Mouse (Mus musculus) kidney, postnatal 0 days (tissue): ENCODE data around the gene Prox1. TPM values are rescaled to one million over a fixed set of nuclear protein-coding genes. Genes with fewer than 3 reads are reported as not detected.

Experiments used
- ATAC-seq: fragments of 200-750 bp; cut with Nextera tagmentation; replicated peaks from 2 replicates; pipeline ENCODE4 v1.8.0; 2017; ENCODE audit warnings: low read depth, moderate number of reproducible peaks, moderate TSS enrichment, moderate library complexity; ENCODE audit not compliant: low FRiP score
- DNase-seq: peaks from one replicate; pipeline ENCODE4 v3.0.0-alpha.2; 2016; ENCODE audit warnings: low spot score
- H3K27ac ChIP-seq: fragments of 300-500 bp; sonication (generic); 2 replicates; pipeline ENCODE4 v1.5.1; 2014; ENCODE audit warnings: mild to moderate bottlenecking
- H3K27me3 ChIP-seq: fragments of 300-500 bp; sonication (generic); 2 replicates; pipeline ENCODE4 v1.6.1; 2014; ENCODE audit warnings: low read length, mixed read lengths; ENCODE audit not compliant: insufficient read depth
- H3K36me3 ChIP-seq: fragments of 300-500 bp; sonication (generic); 2 replicates; pipeline ENCODE4 v1.6.1; 2014; ENCODE audit warnings: low read length, mixed read lengths; ENCODE audit not compliant: insufficient read depth
- H3K4me1 ChIP-seq: fragments of 300-500 bp; sonication (generic); replicated peaks from 2 replicates; pipeline ENCODE4 v1.6.1; 2014; ENCODE audit warnings: antibody characterized with exemption, low read length, mixed read lengths; ENCODE audit not compliant: insufficient read depth
- H3K4me2 ChIP-seq: fragments of 300-500 bp; sonication (generic); 2 replicates; pipeline ENCODE4 v1.6.1; 2014; ENCODE audit warnings: mild to moderate bottlenecking, low read length, moderate library complexity, mixed read lengths
- H3K4me3 ChIP-seq: fragments of 300-500 bp; sonication (generic); replicated peaks from 2 replicates; pipeline ENCODE4 v1.5.1; 2014; ENCODE audit warnings: low read depth, low read length
- H3K9ac ChIP-seq: fragments of 300-500 bp; sonication (generic); 2 replicates; pipeline ENCODE4 v1.6.1; 2014; ENCODE audit warnings: low read depth, low read length
- H3K9me3 ChIP-seq: fragments of 300-500 bp; sonication (generic); replicated peaks from 2 replicates; pipeline ENCODE4 v1.6.1; 2016; ENCODE audit warnings: low read length, inconsistent platforms, mixed read lengths
- CTCF ChIP-seq: IDR thresholded peaks from 2 replicates; pipeline ENCODE4 v1.5.1; 2016; ENCODE audit warnings: antibody characterized with exemption, low read depth, mild to moderate bottlenecking, moderate library complexity
- WGBS: fragments of 180-500 bp; shearing (Covaris S2); extraction: QIAGEN DNeasy Blood & Tissue Kit; methylation state at CpG from one replicate; pipeline ENCODE4 v1.1.7; 2014; 5-methylcytosine and 5-hydroxymethylcytosine counted together
- polyA plus RNA-seq: library from polyadenylated mRNA; unstranded; fragments of >200 nt; fragmentation: Nextera tagmentation; extraction: Ambion mirVana; gene quantifications from 2 replicates; pipeline ENCODE4 v1.2.1, GENCODE M21; 2015

Prox1 gene
- polyA plus RNA-seq, 1 experiment from 2014 or later, result 1.3 TPM

DNA sequence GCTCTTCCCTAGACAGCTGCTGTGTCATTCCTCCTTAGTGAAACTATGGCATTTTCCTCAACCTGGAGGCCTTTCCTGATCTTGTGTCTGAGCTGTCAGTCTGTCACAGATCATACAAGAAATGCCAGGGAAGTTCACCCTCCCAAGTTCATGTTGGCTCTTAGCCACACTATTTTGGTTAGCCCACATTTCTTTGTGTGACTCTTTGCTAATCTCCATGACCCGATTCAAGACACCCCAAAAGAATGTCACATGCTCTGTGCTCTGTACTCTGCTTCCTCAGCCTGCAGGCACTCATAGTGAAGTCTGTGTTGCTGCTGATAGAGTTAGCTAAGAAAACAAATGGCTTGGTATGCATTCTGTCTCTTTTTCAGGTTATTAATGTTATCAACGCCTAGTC, 18.6 kb upstream of the Prox1 start:
- H3K4me2 ChIP-seq, result no peak overlapping the region
- no peak for ATAC-seq
- no peaks in the 10 kb centered on the region for H3K9me3 ChIP-seq
- H3K27ac ChIP-seq, result no peak overlapping the region
- H3K27me3 ChIP-seq, result no peaks in the 10 kb centered on the region
- no peaks in the 10 kb centered on the region for H3K36me3 ChIP-seq
- no peak overlapping the region for H3K4me3 ChIP-seq
- TF ChIP-seq CTCF, result no peak
- H3K9ac ChIP-seq, result no peak overlapping the region
- DNase-seq, result no peak
- no peaks in the 10 kb centered on the region for H3K4me1 ChIP-seq
- 78% methylated on average over 2 of the region's 2 CpGs for WGBS

DNA sequence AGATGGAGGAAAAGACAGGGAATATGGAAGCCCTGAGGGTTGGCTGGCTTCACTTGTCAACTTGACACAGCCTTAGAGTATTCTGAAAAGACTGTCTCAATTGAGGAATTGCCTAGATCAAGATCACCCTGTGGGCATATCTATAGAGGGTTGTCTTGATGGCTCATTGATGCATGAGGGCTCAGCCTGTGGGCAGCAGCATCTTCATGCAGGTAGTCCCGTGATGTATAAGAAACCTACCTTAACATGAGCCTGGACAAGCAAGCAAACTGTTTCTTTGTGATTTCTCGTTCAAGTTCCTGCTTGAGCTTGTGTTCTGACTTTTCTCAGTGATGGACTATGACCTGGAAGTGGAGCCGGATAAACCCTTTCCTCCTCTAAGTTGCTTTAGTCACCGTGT, 15.8 kb upstream of the Prox1 start:
- DNase-seq, result no peak
- ATAC-seq, result no peak
- Histone ChIP-seq H3K9me3 (no peaks in the 10 kb centered on the region), H3K4me1 (no peaks in the 10 kb centered on the region), H3K36me3 (no peaks in the 10 kb centered on the region), H3K9ac (no peak overlapping the region), H3K4me2 (no peak overlapping the region), H3K27ac (no peak overlapping the region), H3K4me3 (no peak overlapping the region), H3K27me3 (no peaks in the 10 kb centered on the region)
- 92% methylated on average over 4 of the region's 4 CpGs for WGBS
- no peak for TF ChIP-seq CTCF

DNA sequence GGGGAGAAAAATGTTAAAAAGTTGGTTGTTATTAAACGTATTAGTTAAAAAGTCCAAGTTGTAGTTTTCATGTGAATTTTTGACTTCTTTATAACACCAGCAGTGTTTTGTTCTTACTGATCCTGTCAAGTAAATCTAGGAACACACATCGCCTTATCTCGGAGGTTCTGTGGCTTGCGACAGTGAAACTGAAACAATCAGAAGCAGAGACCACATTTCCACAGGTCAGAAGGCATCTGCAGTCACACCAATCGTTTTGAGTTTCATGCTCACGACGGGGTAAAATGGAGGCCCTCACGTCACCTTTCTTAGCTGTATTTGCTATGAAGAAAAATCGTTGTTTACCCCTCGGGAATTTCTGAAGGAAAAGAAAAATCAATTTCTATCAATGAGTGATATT, 14.8 kb upstream of the Prox1 start:
- no peak for DNase-seq
- no peaks in the 10 kb centered on the region for H3K27me3 ChIP-seq
- H3K4me2 ChIP-seq, result no peak overlapping the region
- WGBS, result 80% methylated on average over 10 of the region's 10 CpGs
- H3K27ac ChIP-seq, result no peak overlapping the region
- no peak overlapping the region for H3K9ac ChIP-seq
- ATAC-seq, result no peak
- no peak for TF ChIP-seq CTCF
- no peaks in the 10 kb centered on the region for H3K36me3 ChIP-seq
- no peaks in the 10 kb centered on the region for H3K4me1 ChIP-seq
- no peaks in the 10 kb centered on the region for H3K9me3 ChIP-seq
- no peak overlapping the region for H3K4me3 ChIP-seq

GRCm38 (mm10) chr1:190183574-190183973, 13.1 kb upstream of the Prox1 start:
- Histone ChIP-seq H3K4me2 (no peak overlapping the region), H3K9ac (no peak overlapping the region), H3K4me3 (no peak overlapping the region), H3K9me3 (no peaks in the 10 kb centered on the region), H3K4me1 (no peaks in the 10 kb centered on the region), H3K36me3 (no peaks in the 10 kb centered on the region), H3K27me3 (no peaks in the 10 kb centered on the region), H3K27ac (no peak overlapping the region)
- no peak for TF ChIP-seq CTCF
- ATAC-seq (no peak), DNase-seq (no peak)
- 94% methylated on average over 4 of the region's 4 CpGs for WGBS

- Histone ChIP-seq H3K4me2 (no peak overlapping the region), H3K9ac (no peak overlapping the region), H3K27me3 (no peaks in the 10 kb centered on the region), H3K4me3 (no peak overlapping the region), H3K36me3 (no peaks in the 10 kb centered on the region), H3K27ac (no peak overlapping the region), H3K9me3 (no peaks in the 10 kb centered on the region), H3K4me1 (no peaks in the 10 kb centered on the region)
- DNase-seq, result no peak
- peak; percentile 17; the same call in 1 of the 2 replicates for TF ChIP-seq CTCF
- no peak for ATAC-seq
- WGBS, result 82% methylated on average over 7 of the region's 7 CpGs
Observed at GRCm38 (mm10) chr1:190181765-190182164, 11.3 kb upstream of the Prox1 start.

DNA sequence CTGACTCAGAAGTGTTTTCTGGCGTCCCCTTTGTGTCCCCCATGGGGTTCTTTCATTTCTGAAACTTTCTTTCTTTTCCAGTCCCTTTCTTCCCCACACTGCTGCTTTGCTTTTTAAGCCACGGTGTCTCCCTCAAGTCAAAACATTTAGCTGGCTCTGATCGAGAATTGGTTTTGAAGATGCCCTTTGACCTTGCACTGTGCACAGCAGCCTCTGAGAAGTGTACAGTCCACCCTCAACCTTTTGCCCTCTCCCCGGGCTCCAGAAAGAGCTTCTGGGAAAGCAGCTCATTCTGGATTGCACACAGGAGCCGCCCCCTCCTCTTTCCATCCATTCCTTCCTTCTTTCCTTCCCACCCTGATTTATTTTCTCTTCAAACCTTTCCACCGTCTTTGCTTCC, 10.3 kb upstream of the Prox1 start:
- DNase-seq (no peak), ATAC-seq (no peak)
- H3K36me3 ChIP-seq, result no peaks in the 10 kb centered on the region
- no peak overlapping the region for H3K4me3 ChIP-seq
- no peak for TF ChIP-seq CTCF
- no peaks in the 10 kb centered on the region for H3K9me3 ChIP-seq
- WGBS, result 48% methylated on average over 6 of the region's 6 CpGs
- no peak overlapping the region for H3K27ac ChIP-seq
- no peak overlapping the region for H3K4me2 ChIP-seq
- peaks cover 5% of the 10 kb centered on the region; the same call in 1 of the 2 replicates for H3K27me3 ChIP-seq
- H3K9ac ChIP-seq, result no peak overlapping the region
- H3K4me1 ChIP-seq, result no peaks in the 10 kb centered on the region

GRCm38 (mm10) chr1:190176961-190177360, 6.4 kb upstream of the Prox1 start:
- Histone ChIP-seq H3K4me2 (no peak overlapping the region), H3K9ac (no peak overlapping the region), H3K36me3 (no peaks in the 10 kb centered on the region), H3K27ac (no peak overlapping the region), H3K4me3 (no peak overlapping the region), H3K9me3 (no peaks in the 10 kb centered on the region), H3K4me1 (peaks cover 16% of the 10 kb centered on the region; the same call in 1 of the 2 replicates), H3K27me3 (peaks cover 31% of the 10 kb centered on the region)
- no peak for TF ChIP-seq CTCF
- 12% methylated on average over 2 of the region's 3 CpGs for WGBS
- ATAC-seq, result 0 out of 2 replicates have a peak, but pooled peaks have one; percentile 19
- DNase-seq, result no peak
